Comparison of ENCODE assay signal across 10 mouse cellular contexts in genomic region chr4:23587412-23587811, GRCm38 (mm10).
"Had no signal": no experiment of that assay in that cellular context is flagged by ENCODE, and none has a peak within 500 bp of the region (broad histone marks: within the 10 kb centered on the region; RNA-seq: fewer than 3 reads in every experiment).

No protein-coding gene starts in this region.

- ATAC-seq: lung, postnatal 0 days; midbrain, embryonic 13.5 days had no signal

- H3K27ac ChIP-seq: limb, embryonic 10.5 days; liver, embryonic 15.5 days; midbrain, embryonic 13.5 days had no signal

- H3K27me3 ChIP-seq: liver, embryonic 15.5 days; midbrain, embryonic 13.5 days had no signal

- H3K9ac ChIP-seq: liver, embryonic 15.5 days; midbrain, embryonic 13.5 days had no signal

- DNase-seq: kidney, postnatal 10 days; lung, adult 2 months; lung, postnatal 36 days; right cerebral cortex, postnatal 14 days; thymus, postnatal 36 days had no signal

- H3K9me3 ChIP-seq: limb, embryonic 10.5 days; liver, embryonic 15.5 days; midbrain, embryonic 13.5 days had no signal

- H3K4me2 ChIP-seq: liver, embryonic 11.5 days; liver, embryonic 15.5 days; midbrain, embryonic 13.5 days had no signal

- H3K36me3 ChIP-seq: limb, embryonic 10.5 days; liver, embryonic 15.5 days; midbrain, embryonic 13.5 days had no signal

- H3K4me1 ChIP-seq: limb, embryonic 10.5 days; liver, embryonic 15.5 days had no signal

- H3K4me3 ChIP-seq: limb, embryonic 10.5 days; liver, embryonic 15.5 days; midbrain, embryonic 13.5 days had no signal
